Mouse (Mus musculus) forebrain, embryonic 10.5 days (tissue): ENCODE data around the gene St14. TPM values are rescaled to one million over a fixed set of nuclear protein-coding genes. Genes with fewer than 3 reads are reported as not detected.

ENCODE experiments used
- DNase-seq: peaks from one replicate; pipeline ENCODE4 v3.0.0-alpha.2; 2017; ENCODE audit warnings: low spot score; ENCODE audit errors: extremely low spot score
- H3K27ac ChIP-seq: fragments of 300-500 bp; sonication (generic); 2 replicates; pipeline ENCODE4 v1.5.1; 2016; ENCODE audit warnings: mild to moderate bottlenecking
- H3K27me3 ChIP-seq: fragments of 300-500 bp; sonication (generic); 2 replicates; pipeline ENCODE4 v1.6.1; 2016; ENCODE audit warnings: mild to moderate bottlenecking; ENCODE audit not compliant: poor library complexity, severe bottlenecking
- H3K36me3 ChIP-seq: fragments of 300-500 bp; sonication (generic); replicated peaks from 2 replicates; pipeline ENCODE4 v1.6.1; 2016; ENCODE audit warnings: mild to moderate bottlenecking, moderate library complexity
- H3K4me1 ChIP-seq: fragments of 300-500 bp; sonication (generic); 2 replicates; pipeline ENCODE4 v1.6.1; 2016
- H3K4me3 ChIP-seq: fragments of 300-500 bp; sonication (generic); 2 replicates; pipeline ENCODE4 v1.5.1; 2016; ENCODE audit warnings: mild to moderate bottlenecking, moderate library complexity
- H3K9me3 ChIP-seq: fragments of 300-500 bp; sonication (generic); 2 replicates; pipeline ENCODE4 v1.6.1; 2016; ENCODE audit warnings: mild to moderate bottlenecking, moderate library complexity
- WGBS: fragments of 180-500 bp; shearing (Covaris S2); methylation state at CpG from one replicate; pipeline ENCODE4 v1.1.7; 2016; 5-methylcytosine and 5-hydroxymethylcytosine counted together
- polyA plus RNA-seq: library from polyadenylated mRNA; unstranded; fragments of >200 nt; fragmentation: Nextera tagmentation; extraction: Ambion mirVana; gene quantifications from 2 replicates; pipeline ENCODE4 v1.2.1, GENCODE M21; 2016

Gene St14
- polyA plus RNA-seq, 1 experiment from 2014 or later = 6.2 TPM

GRCm38 (mm10) chr9:31090081-31091023 lies 41.3 kb downstream of the St14 start:
- 79% methylated on average over 29 of the region's 29 CpGs for WGBS
- Histone ChIP-seq H3K9me3 (no peaks in the 10 kb centered on the region), H3K36me3 (no peaks in the 10 kb centered on the region), H3K4me3 (no peak overlapping the region), H3K27me3 (peaks cover 10% of the 10 kb centered on the region), H3K27ac (no peak overlapping the region), H3K4me1 (peaks cover 4% of the 10 kb centered on the region)
- peak; percentile 12 for DNase-seq

- Histone ChIP-seq H3K27me3 (peaks cover 11% of the 10 kb centered on the region), H3K4me1 (peaks cover 4% of the 10 kb centered on the region), H3K27ac (no peak overlapping the region), H3K9me3 (no peaks in the 10 kb centered on the region), H3K36me3 (no peaks in the 10 kb centered on the region), H3K4me3 (no peak overlapping the region)
- 82% methylated on average over 9 of the region's 9 CpGs for WGBS
- no peak for DNase-seq
These were observed 42.1 kb downstream of the St14 start for GRCm38 (mm10) chr9:31089541-31089940.

GRCm38 (mm10) chr9:31088883-31089282 lies 42.8 kb downstream of the St14 start:
- H3K4me3 ChIP-seq = no peak overlapping the region
- DNase-seq = peak; percentile 14
- WGBS = 84% methylated on average over 4 of the region's 4 CpGs
- H3K4me1 ChIP-seq = peaks cover 4% of the 10 kb centered on the region
- no peaks in the 10 kb centered on the region for H3K9me3 ChIP-seq
- H3K27ac ChIP-seq = no peak overlapping the region
- no peaks in the 10 kb centered on the region for H3K36me3 ChIP-seq
- H3K27me3 ChIP-seq = peaks cover 11% of the 10 kb centered on the region

- Histone ChIP-seq H3K9me3 (no peaks in the 10 kb centered on the region), H3K27ac (no peak overlapping the region), H3K27me3 (peaks cover 16% of the 10 kb centered on the region), H3K36me3 (no peaks in the 10 kb centered on the region), H3K4me3 (no peak overlapping the region), H3K4me1 (peaks cover 4% of the 10 kb centered on the region)
- DNase-seq = peak; percentile 13
- WGBS = 75% methylated on average over 3 of the region's 3 CpGs
These were observed 43.5 kb downstream of the St14 start for GRCm38 (mm10) chr9:31088116-31088515.

- H3K27me3 ChIP-seq = peaks cover 21% of the 10 kb centered on the region
- no peak overlapping the region for H3K27ac ChIP-seq
- H3K4me1 ChIP-seq = peaks cover 4% of the 10 kb centered on the region
- WGBS = 77% methylated on average over 4 of the region's 4 CpGs
- peak; percentile 12 for DNase-seq
- no peaks in the 10 kb centered on the region for H3K36me3 ChIP-seq
- H3K4me3 ChIP-seq = no peak overlapping the region
- no peaks in the 10 kb centered on the region for H3K9me3 ChIP-seq
These were observed 44.2 kb downstream of the St14 start for GRCm38 (mm10) chr9:31087466-31087865.

GRCm38 (mm10) chr9:31086754-31087145 lies 44.9 kb downstream of the St14 start:
- H3K27ac ChIP-seq = no peak overlapping the region
- H3K36me3 ChIP-seq = no peaks in the 10 kb centered on the region
- H3K4me1 ChIP-seq = peaks cover 9% of the 10 kb centered on the region
- no peak for DNase-seq
- peaks cover 21% of the 10 kb centered on the region for H3K27me3 ChIP-seq
- 86% methylated on average over 7 of the region's 7 CpGs for WGBS
- no peak overlapping the region for H3K4me3 ChIP-seq
- H3K9me3 ChIP-seq = no peaks in the 10 kb centered on the region

- Histone ChIP-seq H3K4me1 (peaks cover 9% of the 10 kb centered on the region), H3K36me3 (no peaks in the 10 kb centered on the region), H3K27me3 (peaks cover 21% of the 10 kb centered on the region), H3K27ac (no peak overlapping the region), H3K9me3 (no peaks in the 10 kb centered on the region), H3K4me3 (no peak overlapping the region)
- DNase-seq = peak; percentile 75
- 18% methylated on average over 10 of the region's 10 CpGs for WGBS
These were observed 45.4 kb downstream of the St14 start for GRCm38 (mm10) chr9:31086085-31086753.

GRCm38 (mm10) chr9:31085556-31085955 lies 46.1 kb downstream of the St14 start:
- WGBS = 78% methylated on average over 5 of the region's 5 CpGs
- Histone ChIP-seq H3K27me3 (peaks cover 21% of the 10 kb centered on the region), H3K36me3 (no peaks in the 10 kb centered on the region), H3K4me1 (peaks cover 9% of the 10 kb centered on the region), H3K9me3 (no peaks in the 10 kb centered on the region), H3K4me3 (no peak overlapping the region), H3K27ac (no peak overlapping the region)
- no peak for DNase-seq

GRCm38 (mm10) chr9:31082771-31083170 lies 48.9 kb downstream of the St14 start:
- Histone ChIP-seq H3K4me3 (no peak overlapping the region), H3K27ac (no peak overlapping the region), H3K27me3 (peaks cover 21% of the 10 kb centered on the region), H3K9me3 (no peaks in the 10 kb centered on the region), H3K36me3 (no peaks in the 10 kb centered on the region), H3K4me1 (peaks cover 9% of the 10 kb centered on the region)
- DNase-seq = peak; percentile 12
- 78% methylated on average over 6 of the region's 6 CpGs for WGBS

GRCm38 (mm10) chr9:31082054-31082666 lies 49.5 kb downstream of the St14 start:
- Histone ChIP-seq H3K4me3 (peak overlapping the region; percentile 35), H3K27me3 (peaks cover 20% of the 10 kb centered on the region), H3K36me3 (no peaks in the 10 kb centered on the region), H3K27ac (0 out of 2 replicates have a peak overlapping the region, but pooled peaks have one; percentile 41), H3K4me1 (peaks cover 9% of the 10 kb centered on the region), H3K9me3 (no peaks in the 10 kb centered on the region)
- WGBS = 7% methylated on average over 15 of the region's 15 CpGs
- peak; percentile 71 for DNase-seq

- DNase-seq = no peak
- H3K4me1 ChIP-seq = peaks cover 5% of the 10 kb centered on the region
- no peak overlapping the region for H3K27ac ChIP-seq
- no peak overlapping the region for H3K4me3 ChIP-seq
- no peaks in the 10 kb centered on the region for H3K9me3 ChIP-seq
- H3K27me3 ChIP-seq = peaks cover 14% of the 10 kb centered on the region; the same call in 1 of the 2 replicates
- 79% methylated on average over 6 of the region's 6 CpGs for WGBS
- H3K36me3 ChIP-seq = no peaks in the 10 kb centered on the region
These were observed 50.9 kb downstream of the St14 start for GRCm38 (mm10) chr9:31080726-31081125.

- DNase-seq = no peak
These were observed 56.8 kb downstream of the St14 start for GRCm38 (mm10) chr9:31074836-31075235.

More at GRCm38 (mm10) chr9:31074836-31075235, 56.8 kb downstream of the St14 start:
- H3K4me3 ChIP-seq = no peak overlapping the region
- H3K4me1 ChIP-seq = no peaks in the 10 kb centered on the region
- no peaks in the 10 kb centered on the region for H3K9me3 ChIP-seq
- WGBS = 87% methylated on average over 10 of the region's 10 CpGs
- H3K36me3 ChIP-seq = no peaks in the 10 kb centered on the region
- no peaks in the 10 kb centered on the region for H3K27me3 ChIP-seq
- H3K27ac ChIP-seq = no peak overlapping the region
